Mouse (Mus musculus) MEL (cell line): ENCODE results near the gene Cldn10. TPM values are rescaled to one million over a fixed set of nuclear protein-coding genes. Genes with fewer than 3 reads are reported as not detected.

Source experiments
- DNase-seq: peaks from one replicate; pipeline ENCODE4 v3.0.0; 2011; ENCODE audit warnings: low read depth, low spot score
- H3K27ac ChIP-seq: 2 replicates; pipeline ENCODE4 v1.5.1; 2012; ENCODE audit warnings: low read depth, mild to moderate bottlenecking, control low read depth, low read length, moderate library complexity; ENCODE audit not compliant: control insufficient read depth
- H3K27me3 ChIP-seq, 2 experiments: fragments of 150-350 bp in 1 of 2; sonication (generic) in 1 of 2; 2 replicates each; pipeline ENCODE4 v1.6.1; 2012; ENCODE audit warnings: low read length in 2 of 2, mild to moderate bottlenecking in 2 of 2, improper control_type of control experiment in 1 of 2, moderate library complexity in 1 of 2; ENCODE audit not compliant: insufficient read depth in 2 of 2, control insufficient read depth in 1 of 2
- H3K36me3 ChIP-seq, 2 experiments: 2 replicates each; pipeline ENCODE4 v1.6.1; 2012 to 2014; ENCODE audit warnings: low read length in 2 of 2, improper control_type of control experiment in 1 of 2, inconsistent platforms in 1 of 2, mild to moderate bottlenecking in 1 of 2; ENCODE audit not compliant: insufficient read depth in 2 of 2, control insufficient read depth in 1 of 2
- H3K4me1 ChIP-seq, 2 experiments: fragments of 150-350 bp in 1 of 2; sonication (generic) in 1 of 2; 2 replicates each; pipeline ENCODE4 v1.6.1; 2012; ENCODE audit warnings: low read length in 2 of 2, improper control_type of control experiment in 1 of 2, mild to moderate bottlenecking in 1 of 2; ENCODE audit not compliant: insufficient read depth in 2 of 2, control insufficient read depth in 1 of 2
- H3K4me3 ChIP-seq, 2 experiments: fragments of 150-350 bp in 1 of 2; sonication (generic) in 1 of 2; 2 replicates each; pipeline ENCODE4 v1.5.1; 2012; ENCODE audit warnings: low read depth in 2 of 2, low read length in 2 of 2, mild to moderate bottlenecking in 2 of 2, moderate library complexity in 2 of 2, control low read depth in 1 of 2, improper control_type of control experiment in 1 of 2; ENCODE audit not compliant: control insufficient read depth in 1 of 2, insufficient read depth in 1 of 2
- H3K79me2 ChIP-seq: 2 replicates; pipeline ENCODE4 v1.6.1; 2012; ENCODE audit warnings: mild to moderate bottlenecking, low read length, moderate library complexity; ENCODE audit not compliant: control insufficient read depth, poor library complexity, insufficient read depth
- H3K9ac ChIP-seq: 2 replicates; pipeline ENCODE4 v1.6.1; 2012; ENCODE audit warnings: low read depth, mild to moderate bottlenecking, control low read depth, low read length, moderate library complexity; ENCODE audit not compliant: control insufficient read depth, poor library complexity, severe bottlenecking
- H3K9me3 ChIP-seq: fragments of 150-350 bp; sonication (generic); replicated peaks from 2 replicates; pipeline ENCODE4 v1.6.1; 2012; ENCODE audit warnings: mild to moderate bottlenecking, low read length, improper control_type of control experiment, moderate library complexity; ENCODE audit not compliant: insufficient read depth
- CTCF ChIP-seq, 3 experiments: IDR thresholded peaks in 2 of 3; conservative IDR thresholded peaks in 1 of 3; 2 replicates each; pipeline ENCODE4 v1.5.1; 2011 to 2012; ENCODE audit warnings: low read length in 3 of 3, low read depth in 2 of 3, mild to moderate bottlenecking in 2 of 3, improper control_type of control experiment in 1 of 3, inconsistent platforms in 1 of 3, mixed read lengths in 1 of 3, moderate library complexity in 1 of 3; ENCODE audit not compliant: control insufficient read depth in 1 of 3, insufficient read depth in 1 of 3, poor library complexity in 1 of 3, severe bottlenecking in 1 of 3
- E2F4 ChIP-seq: IDR thresholded peaks from 2 replicates; pipeline ENCODE4 v1.6.1; 2011; ENCODE audit warnings: low read depth, low read length, improper control_type of control experiment, borderline replicate concordance
- GATA1 ChIP-seq: IDR thresholded peaks from 2 replicates; pipeline ENCODE4 v1.6.1; 2011; ENCODE audit warnings: low read depth, low read length, improper control_type of control experiment
- MAX ChIP-seq: IDR thresholded peaks from 2 replicates; pipeline ENCODE4 v1.6.1; 2011; ENCODE audit warnings: low read length, improper control_type of control experiment
- MEF2A ChIP-seq: IDR thresholded peaks from 2 replicates; pipeline ENCODE4 v1.6.1; 2014; ENCODE audit warnings: low read depth, mild to moderate bottlenecking, inconsistent platforms, low read length, improper control_type of control experiment; ENCODE audit not compliant: poor library complexity, insufficient replicate concordance, severe bottlenecking; ENCODE audit errors: extremely low read depth
- MXI1 ChIP-seq: IDR thresholded peaks from 2 replicates; pipeline ENCODE4 v1.6.1; 2011; ENCODE audit warnings: mild to moderate bottlenecking, low read depth, low read length, improper control_type of control experiment
- NRF1 ChIP-seq: IDR thresholded peaks from 2 replicates; pipeline ENCODE4 v1.6.1; 2014; ENCODE audit warnings: low read depth, mild to moderate bottlenecking, inconsistent platforms, low read length, improper control_type of control experiment, moderate library complexity; ENCODE audit not compliant: poor library complexity, insufficient read depth, severe bottlenecking
- POLR2AphosphoS2 ChIP-seq: IDR thresholded peaks from 2 replicates; pipeline ENCODE4 v1.6.1; 2011; ENCODE audit warnings: low read length, improper control_type of control experiment
- SIN3A ChIP-seq: IDR thresholded peaks from 2 replicates; pipeline ENCODE4 v1.6.1; 2012; ENCODE audit warnings: low read length, improper control_type of control experiment, inconsistent platforms
- SMC3 ChIP-seq: IDR thresholded peaks from 2 replicates; pipeline ENCODE4 v1.6.1; 2011; ENCODE audit warnings: low read depth, low read length, improper control_type of control experiment
- TCF12 ChIP-seq: IDR thresholded peaks from 2 replicates; pipeline ENCODE4 v1.6.1; 2014; ENCODE audit warnings: low read depth, mild to moderate bottlenecking, inconsistent platforms, low read length, improper control_type of control experiment, moderate library complexity
- USF1 ChIP-seq: IDR thresholded peaks from 2 replicates; pipeline ENCODE4 v1.6.1; 2014; ENCODE audit warnings: low read depth, mild to moderate bottlenecking, inconsistent platforms, low read length, improper control_type of control experiment, moderate library complexity
- ZNF384 ChIP-seq: IDR thresholded peaks from 2 replicates; pipeline ENCODE4 v1.6.1; 2012; ENCODE audit warnings: low read depth, mild to moderate bottlenecking, inconsistent platforms, low read length, improper control_type of control experiment
- polyA plus RNA-seq, 2 experiments: library from polyadenylated mRNA; stranded (reverse) in 1 of 2; unstranded in 1 of 2; fragments of >175 nt in 1 of 2; fragments of >200 nt in 1 of 2; gene quantifications; 2 replicates each; pipeline versions ENCODE4 v1.2.1 to v1.2.4; 2012; ENCODE audit warnings: low replicate concordance in 2 of 2, low read depth in 1 of 2; ENCODE audit not compliant: insufficient read length in 2 of 2, insufficient read depth in 1 of 2, missing spikeins in 1 of 2
- total RNA-seq: library from RNA; depleted of rRNA; stranded (reverse); fragments of 300-350 nt; gene quantifications from 2 replicates; pipeline ENCODE4 v1.2.3, GENCODE M21; 2012

Cldn10 gene
- total and polyA plus RNA-seq, 3 experiments: 0.17 TPM; not detected in 2

- TF ChIP-seq ZNF384 (peak; percentile 83), TCF12 (no peak), MEF2A (no peak)
- TF ChIP-seq, all 39 proteins: peak for 1
- H3K36me3 ChIP-seq: peaks cover 0 to 2% of the 10 kb centered on the region in 2 experiments; a peak in 1 of 4 replicates
- no peak overlapping the region for H3K4me3 ChIP-seq
- no peaks in the 10 kb centered on the region; the same call in 1 of the 2 replicates for H3K79me2 ChIP-seq
- peak; percentile 11 for DNase-seq
- peaks cover 2% of the 10 kb centered on the region in 2 experiments; a peak in 3 of 4 replicates for H3K4me1 ChIP-seq
- H3K9ac ChIP-seq: no peak overlapping the region
- no peak overlapping the region for H3K27ac ChIP-seq
- no peaks in the 10 kb centered on the region for H3K9me3 ChIP-seq
- no peaks in the 10 kb centered on the region for H3K27me3 ChIP-seq
Measured at GRCm38 (mm10) chr14:118831597-118831996, 43.9 kb downstream of the Cldn10 start.

DNA sequence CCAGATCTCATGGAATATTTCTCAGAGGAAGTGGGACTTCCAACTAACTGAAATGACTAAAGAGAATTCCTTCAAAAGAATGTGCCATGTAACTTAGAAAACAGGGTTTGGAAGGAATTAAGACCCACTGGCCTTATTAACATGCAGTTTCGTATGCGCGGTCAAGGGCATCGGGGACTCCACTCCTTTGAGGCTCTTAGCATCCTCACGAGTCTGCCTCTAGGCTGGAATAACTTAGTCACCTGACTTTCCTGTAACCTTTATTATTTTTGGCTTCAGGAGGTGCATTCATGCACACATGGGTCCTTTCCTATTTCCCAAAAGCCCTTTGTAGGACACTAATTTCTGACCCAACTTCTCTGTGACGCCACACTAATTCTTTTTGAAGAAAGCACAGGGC lies 45.5 kb downstream of the Cldn10 start:
- Histone ChIP-seq H3K9ac (no peak overlapping the region), H3K4me1 (peaks cover 2% of the 10 kb centered on the region in 2 experiments), H3K27me3 (no peaks in the 10 kb centered on the region), H3K79me2 (no peaks in the 10 kb centered on the region; the same call in 1 of the 2 replicates), H3K4me3 (no peak overlapping the region), H3K9me3 (no peaks in the 10 kb centered on the region), H3K27ac (no peak overlapping the region), H3K36me3 (peaks cover 0 to 5% of the 10 kb centered on the region in 2 experiments; a peak in 1 of 4 replicates)
- TF ChIP-seq MXI1 (no peak), NRF1 (no peak), MAX (no peak), E2F4 (no peak), POLR2AphosphoS2 (no peak), GATA1 (no peak), CTCF (IDR thresholded peaks at IDR 0.05 in 2 of 3, conservative IDR thresholded peaks at IDR 0.05 in 1 of 3; ENCODE audit: control insufficient read depth in 1 of 3, insufficient read depth in 1 of 3, low read depth in 2 of 3, low read length in 3 of 3, poor library complexity in 1 of 3, severe bottlenecking in 1 of 3) (no peak), USF1 (no peak), SIN3A (no peak), SMC3 (no peak)
- DNase-seq: no peak

DNA sequence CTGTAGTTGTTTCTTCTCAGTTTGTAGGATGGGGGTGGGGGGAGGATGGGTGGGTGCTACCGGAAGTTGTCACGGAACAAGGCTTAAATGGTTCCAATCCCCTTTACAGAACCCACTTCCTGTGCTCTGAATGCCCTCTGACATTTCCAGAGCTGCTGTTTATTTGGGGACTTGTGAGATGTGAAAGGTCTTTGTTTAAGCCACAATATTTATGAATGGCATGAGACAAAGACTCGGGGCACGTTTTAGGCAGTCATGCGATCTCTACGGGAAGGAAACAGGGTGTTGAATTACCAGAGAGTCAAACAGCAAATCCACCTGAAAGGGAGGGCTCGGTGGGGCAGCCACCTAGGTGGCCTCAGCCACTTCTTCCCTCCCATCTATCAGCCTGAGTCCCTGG lies 46.6 kb downstream of the Cldn10 start:
- H3K27me3 ChIP-seq: no peaks in the 10 kb centered on the region
- peaks cover 0 to 5% of the 10 kb centered on the region in 2 experiments; a peak in 1 of 4 replicates for H3K36me3 ChIP-seq
- no peak overlapping the region for H3K4me3 ChIP-seq
- TF ChIP-seq USF1: no peak
- TF ChIP-seq NRF1: no peak
- no peak for TF ChIP-seq MAX
- no peak for TF ChIP-seq MEF2A
- TF ChIP-seq, all 39 proteins: peak for 0
- Histone ChIP-seq H3K9ac (no peak overlapping the region), H3K9me3 (no peaks in the 10 kb centered on the region), H3K79me2 (no peaks in the 10 kb centered on the region; the same call in 1 of the 2 replicates), H3K4me1 (peaks cover 2% of the 10 kb centered on the region in 2 experiments), H3K27ac (no peak overlapping the region)
- no peak for DNase-seq
